Mouse (Mus musculus): ENCODE measurements around the gene Ercc5.

DNA sequence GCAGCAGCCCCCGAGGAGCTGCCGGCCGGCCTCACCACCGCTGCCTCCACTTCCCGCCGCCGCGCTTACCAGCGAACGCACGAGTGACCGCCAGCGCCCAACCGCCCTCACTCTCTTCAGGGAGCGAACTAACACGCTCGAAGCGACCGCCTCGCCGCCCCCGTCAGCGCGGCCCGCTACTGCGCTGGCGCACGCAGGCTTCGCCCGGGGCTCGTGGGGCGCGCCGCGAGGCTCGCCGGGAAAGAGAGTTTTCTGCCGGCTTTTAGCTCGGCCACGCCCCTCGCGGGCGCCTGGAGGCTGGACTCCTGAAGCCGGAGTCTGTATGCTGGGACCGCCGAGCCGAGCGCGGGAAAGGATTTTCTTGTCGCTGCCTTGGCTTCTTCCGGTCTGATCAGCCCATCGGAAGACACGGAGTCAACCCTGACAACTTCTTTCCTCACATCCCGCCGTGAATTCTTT lies 45.3 kb upstream of the Ercc5 start, which contains the start of gene Tex30:
- TF ChIP-seq CTCF (IDR thresholded peaks at IDR 0.05; ENCODE audit: low read depth) (no peak), EP300 (IDR thresholded peaks at IDR 0.05; ENCODE audit: low read depth) (no peak)

Data from liver, embryonic 14.5 days (tissue).